Mouse (Mus musculus) liver, embryonic 13.5 days (tissue): ENCODE results near the gene Zbtb20. TPM values are rescaled to one million over a fixed set of nuclear protein-coding genes. Genes with fewer than 3 reads are reported as not detected.

Experiments
- ATAC-seq: fragments of 200-750 bp; cut with Nextera tagmentation; 2 replicates; pipeline ENCODE4 v1.8.0; 2017; ENCODE audit warnings: low read depth, mild to moderate bottlenecking, moderate number of reproducible peaks, moderate library complexity
- DNase-seq: peaks from one replicate; pipeline ENCODE4 v3.0.0; 2022
- H3K27ac ChIP-seq: fragments of 300-500 bp; sonication (generic); 2 replicates; pipeline ENCODE4 v1.5.1; 2015; ENCODE audit warnings: moderate library complexity, mild to moderate bottlenecking, inconsistent platforms
- H3K27me3 ChIP-seq: fragments of 300-500 bp; sonication (generic); 2 replicates; pipeline ENCODE4 v1.6.1; 2015; ENCODE audit warnings: mild to moderate bottlenecking, inconsistent platforms
- H3K36me3 ChIP-seq: fragments of 300-500 bp; sonication (generic); 2 replicates; pipeline ENCODE4 v1.6.1; 2015; ENCODE audit warnings: mild to moderate bottlenecking, inconsistent platforms
- H3K4me1 ChIP-seq: fragments of 300-500 bp; sonication (generic); replicated peaks from 2 replicates; pipeline ENCODE4 v1.6.1; 2015; ENCODE audit warnings: inconsistent platforms
- H3K4me2 ChIP-seq: fragments of 300-500 bp; sonication (generic); 2 replicates; pipeline ENCODE4 v1.6.1; 2015; ENCODE audit warnings: inconsistent platforms, mild to moderate bottlenecking, moderate library complexity
- H3K4me3 ChIP-seq: fragments of 300-500 bp; sonication (generic); replicated peaks from 2 replicates; pipeline ENCODE4 v1.5.1; 2015; ENCODE audit warnings: mild to moderate bottlenecking, inconsistent platforms
- H3K9ac ChIP-seq: fragments of 300-500 bp; sonication (generic); 2 replicates; pipeline ENCODE4 v1.6.1; 2015; ENCODE audit warnings: mild to moderate bottlenecking, inconsistent platforms
- H3K9me3 ChIP-seq: fragments of 300-500 bp; sonication (generic); replicated peaks from 2 replicates; pipeline ENCODE4 v1.6.1; 2016; ENCODE audit warnings: inconsistent platforms
- WGBS: fragments of 180-500 bp; shearing (Covaris S2); methylation state at CpG from one replicate; pipeline ENCODE4 v1.1.7; 2015; ENCODE audit not compliant: insufficient replicate concordance; 5-methylcytosine and 5-hydroxymethylcytosine counted together
- polyA plus RNA-seq: library from polyadenylated mRNA; unstranded; fragments of >200 nt; fragmentation: Nextera tagmentation; extraction: Ambion mirVana; gene quantifications from 2 replicates; pipeline ENCODE4 v1.2.1, GENCODE M21; 2015

Gene Zbtb20
- polyA plus RNA-seq, 1 experiment from 2014 or later = 2.5 TPM

GRCm38 (mm10) chr16:43484400-43484799 is 608.7 kb downstream of the Zbtb20 start:
- Histone ChIP-seq H3K9ac (no peak overlapping the region), H3K36me3 (no peaks in the 10 kb centered on the region), H3K9me3 (no peaks in the 10 kb centered on the region), H3K4me2 (no peak overlapping the region), H3K27me3 (no peaks in the 10 kb centered on the region), H3K4me1 (no peaks in the 10 kb centered on the region), H3K4me3 (no peak overlapping the region), H3K27ac (no peak overlapping the region)
- WGBS = 52% methylated on average over 4 of the region's 4 CpGs
- DNase-seq (no peak), ATAC-seq (no peak)

DNA sequence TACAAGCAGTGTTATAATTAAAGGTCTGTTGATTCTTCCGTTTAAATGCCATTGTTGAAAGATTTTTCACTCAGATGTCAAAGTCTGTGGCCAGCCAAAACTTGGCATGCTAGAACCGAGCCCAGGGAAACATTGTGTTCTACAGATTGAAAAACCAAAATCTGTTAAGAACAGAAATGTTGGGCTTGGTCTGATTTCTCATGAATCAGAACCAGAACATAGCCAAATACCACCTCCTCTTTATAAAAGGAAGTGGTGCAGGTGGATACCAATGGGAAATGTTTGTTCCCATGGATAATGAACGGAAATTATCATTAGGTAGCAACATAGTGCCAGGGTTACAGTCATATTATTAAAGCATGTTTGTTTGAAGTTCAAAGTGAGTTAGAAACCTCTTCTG is 613.7 kb downstream of the Zbtb20 start:
- Histone ChIP-seq H3K4me1 (no peaks in the 10 kb centered on the region), H3K9me3 (no peaks in the 10 kb centered on the region), H3K36me3 (no peaks in the 10 kb centered on the region), H3K27me3 (no peaks in the 10 kb centered on the region), H3K9ac (no peak overlapping the region), H3K4me3 (no peak overlapping the region), H3K27ac (no peak overlapping the region), H3K4me2 (no peak overlapping the region)
- ATAC-seq = no peak
- WGBS = 55% methylated on average over 3 of the region's 3 CpGs
- DNase-seq = no peak

DNA sequence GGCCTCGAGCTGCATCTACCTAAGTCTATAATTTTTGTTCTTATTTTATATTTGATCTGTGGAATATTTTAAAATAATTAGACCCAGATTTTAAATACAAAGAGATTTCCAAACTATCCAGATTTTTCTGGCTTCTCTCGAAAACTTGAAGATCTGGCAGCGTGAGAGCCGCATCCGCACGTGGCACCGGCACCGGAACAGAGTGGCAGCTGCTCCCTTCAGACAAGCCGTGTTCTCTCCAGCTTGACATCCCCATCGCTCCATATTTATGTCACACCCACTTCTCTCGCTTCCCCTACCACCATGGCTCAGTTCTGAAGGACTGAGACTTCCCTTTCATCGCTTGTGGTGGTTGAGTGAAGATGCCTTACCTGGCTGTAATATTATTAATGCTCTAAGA is 614.3 kb downstream of the Zbtb20 start:
- H3K4me1 ChIP-seq = no peaks in the 10 kb centered on the region
- H3K36me3 ChIP-seq = no peaks in the 10 kb centered on the region
- no peak overlapping the region for H3K9ac ChIP-seq
- ATAC-seq = no peak
- 75% methylated on average over 12 of the region's 12 CpGs for WGBS
- H3K4me3 ChIP-seq = no peak overlapping the region
- no peaks in the 10 kb centered on the region for H3K27me3 ChIP-seq
- no peak overlapping the region for H3K27ac ChIP-seq
- no peak for DNase-seq
- H3K4me2 ChIP-seq = no peak overlapping the region
- H3K9me3 ChIP-seq = no peaks in the 10 kb centered on the region

DNA sequence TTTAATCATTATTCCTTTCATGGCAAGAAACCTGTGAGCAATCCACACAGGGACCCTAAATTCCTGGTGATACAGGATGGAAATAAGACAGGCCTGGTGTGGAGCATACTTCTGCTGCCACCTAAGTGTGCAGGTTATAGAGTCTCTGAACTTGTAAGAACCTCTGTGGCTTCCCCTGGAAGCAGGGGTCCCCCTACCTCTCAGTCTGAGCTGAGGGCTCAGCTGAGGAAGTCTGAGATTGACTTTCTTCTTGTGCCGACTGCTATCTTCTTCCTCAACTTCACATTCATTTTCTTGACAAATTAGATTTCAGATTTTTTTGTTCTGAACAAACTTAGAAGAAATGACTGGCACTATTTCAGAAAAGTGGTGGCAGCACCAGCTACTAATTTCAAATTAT is 617.2 kb downstream of the Zbtb20 start:
- Histone ChIP-seq H3K4me3 (no peak overlapping the region), H3K9me3 (no peaks in the 10 kb centered on the region), H3K27ac (no peak overlapping the region), H3K4me2 (no peak overlapping the region), H3K36me3 (no peaks in the 10 kb centered on the region), H3K4me1 (no peaks in the 10 kb centered on the region), H3K27me3 (no peaks in the 10 kb centered on the region), H3K9ac (no peak overlapping the region)
- ATAC-seq (no peak), DNase-seq (no peak)
- WGBS = 21% methylated on average over 1 of the region's 1 CpGs

DNA sequence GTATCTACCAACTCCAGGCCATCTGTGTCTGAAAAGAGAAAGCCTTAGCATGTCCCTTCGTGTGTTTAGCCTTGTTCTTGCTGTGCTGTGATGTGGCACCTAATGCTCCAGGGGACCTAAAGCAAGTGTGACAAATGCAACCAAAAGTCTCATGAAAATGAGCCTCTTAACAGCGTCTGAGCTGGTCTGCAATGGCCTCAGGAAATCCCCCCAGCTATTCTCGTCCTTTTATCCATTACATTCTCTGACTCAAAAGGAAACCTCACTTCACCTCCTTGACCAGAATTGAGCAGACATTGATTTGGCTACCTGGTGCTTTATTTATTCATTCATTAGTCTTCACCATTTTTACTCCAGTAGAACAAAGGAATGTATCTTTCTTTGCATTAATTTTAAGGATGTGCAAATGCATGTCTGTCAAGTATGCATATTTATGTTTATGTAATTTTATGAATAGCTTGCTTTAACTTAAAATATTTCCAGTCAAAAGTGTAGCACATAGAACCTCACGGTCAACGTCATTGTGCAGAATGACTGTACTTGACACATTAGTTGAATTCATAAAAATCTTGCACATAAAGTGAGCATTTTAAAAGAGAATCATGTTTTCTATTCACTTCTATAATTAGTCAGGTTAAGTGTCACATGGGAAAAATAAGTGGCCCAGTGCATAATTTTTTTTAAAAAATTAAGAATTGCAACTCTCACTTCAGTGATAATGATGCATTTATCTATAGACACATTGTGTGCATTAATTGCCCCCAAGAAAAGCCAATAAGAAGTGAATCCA is 618.1 kb downstream of the Zbtb20 start:
- Histone ChIP-seq H3K9me3 (no peaks in the 10 kb centered on the region), H3K9ac (no peak overlapping the region), H3K4me2 (no peak overlapping the region), H3K4me1 (no peaks in the 10 kb centered on the region), H3K27ac (no peak overlapping the region), H3K4me3 (no peak overlapping the region), H3K36me3 (no peaks in the 10 kb centered on the region), H3K27me3 (no peaks in the 10 kb centered on the region)
- DNase-seq (no peak), ATAC-seq (no peak)
- WGBS = 46% methylated on average over 5 of the region's 5 CpGs

- WGBS = 62% methylated on average over 9 of the region's 9 CpGs
- Histone ChIP-seq H3K4me3 (no peak overlapping the region), H3K36me3 (no peaks in the 10 kb centered on the region), H3K9me3 (no peaks in the 10 kb centered on the region), H3K27me3 (no peaks in the 10 kb centered on the region), H3K4me2 (no peak overlapping the region), H3K27ac (no peak overlapping the region), H3K9ac (no peak overlapping the region), H3K4me1 (no peaks in the 10 kb centered on the region)
- ATAC-seq = no peak
- DNase-seq = no peak
Observed at GRCm38 (mm10) chr16:43495175-43495818, 619.6 kb downstream of the Zbtb20 start.

DNA sequence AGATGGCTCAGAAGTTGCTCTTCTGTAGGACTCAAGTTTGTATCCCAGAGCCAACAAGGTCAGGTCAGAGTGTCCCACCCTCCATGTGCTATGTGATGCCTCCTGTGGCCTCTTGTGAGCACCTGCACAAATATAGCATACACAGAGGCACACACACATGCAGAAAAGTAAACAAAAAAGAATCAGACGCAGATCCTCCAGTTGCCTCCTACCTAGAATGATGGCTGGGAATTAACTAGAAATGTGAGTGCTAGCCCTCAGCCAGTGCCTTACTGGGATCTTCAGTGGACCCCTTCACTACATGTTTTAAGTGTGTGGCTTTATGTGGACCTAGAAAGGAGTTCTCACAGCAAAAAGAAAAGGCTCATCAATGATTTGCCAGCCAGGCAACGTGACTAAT is 621.4 kb downstream of the Zbtb20 start:
- 67% methylated on average over 2 of the region's 2 CpGs for WGBS
- Histone ChIP-seq H3K4me2 (no peak overlapping the region), H3K9me3 (no peaks in the 10 kb centered on the region), H3K27me3 (no peaks in the 10 kb centered on the region), H3K36me3 (no peaks in the 10 kb centered on the region), H3K9ac (no peak overlapping the region), H3K4me3 (no peak overlapping the region), H3K27ac (no peak overlapping the region), H3K4me1 (no peaks in the 10 kb centered on the region)
- no peak for ATAC-seq
- DNase-seq = no peak

DNA sequence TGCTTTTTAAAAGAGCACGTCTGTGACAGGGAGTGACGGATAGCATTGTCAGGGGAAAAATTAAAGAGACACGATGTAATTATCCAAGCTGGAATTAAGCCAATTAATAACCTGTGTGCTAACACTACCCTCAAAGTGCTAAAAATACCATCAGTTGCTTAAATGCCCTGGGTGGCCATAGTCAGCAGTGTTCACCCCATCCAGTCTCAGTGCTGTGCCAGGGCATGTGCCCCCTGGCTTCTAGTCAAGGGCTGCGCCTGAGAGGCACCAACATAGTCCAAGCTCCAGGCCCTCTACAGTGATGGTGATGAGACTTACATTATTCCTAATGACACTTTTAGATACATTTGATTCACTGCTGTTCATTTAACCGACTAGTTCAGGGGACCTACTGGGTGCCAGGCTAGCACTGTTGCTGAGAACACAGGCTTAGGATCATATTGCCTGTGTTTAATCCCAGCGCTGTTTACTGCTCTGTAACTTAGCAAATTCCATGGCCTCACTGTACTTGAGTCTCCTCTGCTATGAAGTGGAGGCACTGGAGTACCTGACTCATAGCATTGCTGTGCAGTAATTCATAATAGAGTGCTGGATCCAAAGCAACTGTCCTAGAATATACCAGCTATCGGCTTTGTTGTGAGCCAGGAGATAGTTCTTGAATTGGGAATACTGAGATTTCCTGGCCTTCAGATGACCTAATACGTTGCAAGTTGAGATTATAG is 624.6 kb downstream of the Zbtb20 start:
- Histone ChIP-seq H3K9me3 (no peaks in the 10 kb centered on the region), H3K4me3 (no peak overlapping the region), H3K9ac (no peak overlapping the region), H3K4me2 (no peak overlapping the region), H3K36me3 (no peaks in the 10 kb centered on the region), H3K4me1 (no peaks in the 10 kb centered on the region), H3K27me3 (no peaks in the 10 kb centered on the region; the same call in 1 of the 2 replicates), H3K27ac (no peak overlapping the region)
- WGBS = 70% methylated on average over 8 of the region's 8 CpGs
- DNase-seq (no peak), ATAC-seq (no peak)

- Histone ChIP-seq H3K4me1 (no peaks in the 10 kb centered on the region), H3K9ac (no peak overlapping the region), H3K4me3 (no peak overlapping the region), H3K4me2 (no peak overlapping the region), H3K27ac (no peak overlapping the region), H3K27me3 (no peaks in the 10 kb centered on the region; the same call in 1 of the 2 replicates), H3K36me3 (no peaks in the 10 kb centered on the region), H3K9me3 (no peaks in the 10 kb centered on the region)
- 67% methylated on average over 4 of the region's 4 CpGs for WGBS
- ATAC-seq (no peak), DNase-seq (no peak)
Observed at GRCm38 (mm10) chr16:43501284-43501683, 625.6 kb downstream of the Zbtb20 start.

GRCm38 (mm10) chr16:43502339-43503009 is 626.8 kb downstream of the Zbtb20 start:
- no peak overlapping the region for H3K9ac ChIP-seq
- no peak overlapping the region for H3K4me2 ChIP-seq
- H3K4me3 ChIP-seq = no peak overlapping the region
- ATAC-seq = no peak
- DNase-seq = no peak
- no peaks in the 10 kb centered on the region for H3K36me3 ChIP-seq
- H3K27ac ChIP-seq = no peak overlapping the region
- H3K27me3 ChIP-seq = no peaks in the 10 kb centered on the region; the same call in 1 of the 2 replicates
- H3K4me1 ChIP-seq = no peaks in the 10 kb centered on the region
- no peaks in the 10 kb centered on the region for H3K9me3 ChIP-seq
- 42% methylated on average over 12 of the region's 12 CpGs for WGBS

- ATAC-seq = no peak
- no peak overlapping the region for H3K9ac ChIP-seq
- no peak for DNase-seq
Observed at GRCm38 (mm10) chr16:43503010-43503635, 627.4 kb downstream of the Zbtb20 start.

More at GRCm38 (mm10) chr16:43503010-43503635, 627.4 kb downstream of the Zbtb20 start:
- no peaks in the 10 kb centered on the region; the same call in 1 of the 2 replicates for H3K27me3 ChIP-seq
- 15% methylated on average over 13 of the region's 13 CpGs for WGBS
- H3K36me3 ChIP-seq = no peaks in the 10 kb centered on the region
- no peak overlapping the region for H3K27ac ChIP-seq
- H3K4me3 ChIP-seq = no peak overlapping the region
- H3K4me1 ChIP-seq = no peaks in the 10 kb centered on the region
- H3K4me2 ChIP-seq = peak overlapping the region; percentile 37
- no peaks in the 10 kb centered on the region for H3K9me3 ChIP-seq
